Mouse (Mus musculus): ENCODE measurements around the gene Gja8.

Gja8 gene

GRCm38 (mm10) chr3:96879536-96879935, 46.3 kb downstream of the Gja8 start:
- DNase-seq (ENCODE audit: low spot score in 2 of 2): no peak

- DNase-seq (ENCODE audit: low spot score in 2 of 2): no peak
Measured at GRCm38 (mm10) chr3:96874808-96875571, 50.8 kb downstream of the Gja8 start.

GRCm38 (mm10) chr3:96872501-96872900, 53.3 kb downstream of the Gja8 start:
- DNase-seq (ENCODE audit: low spot score in 2 of 2): no peak

GRCm38 (mm10) chr3:96871070-96871469, 54.8 kb downstream of the Gja8 start:
- DNase-seq (ENCODE audit: low spot score in 2 of 2): no peak

- no peak for DNase-seq (ENCODE audit: low spot score in 2 of 2)
Measured at GRCm38 (mm10) chr3:96870270-96870669, 55.5 kb downstream of the Gja8 start.

GRCm38 (mm10) chr3:96869091-96869490, 56.7 kb downstream of the Gja8 start:
- no peak for DNase-seq (ENCODE audit: low spot score in 2 of 2)

- DNase-seq (ENCODE audit: low spot score in 2 of 2): no peak
Measured at GRCm38 (mm10) chr3:96868566-96868965, 57.3 kb downstream of the Gja8 start.

GRCm38 (mm10) chr3:96867863-96868262, 58.0 kb downstream of the Gja8 start:
- DNase-seq (ENCODE audit: low spot score in 2 of 2): no peak
